Mouse (Mus musculus) B cell, adult 2 months (primary cell): ENCODE results near the gene Ppp1r13l.

Experiments
- DNase-seq, 2 experiments: peaks; one replicate each; pipeline ENCODE4 v3.0.0; 2022

The Ppp1r13l gene

GRCm38 (mm10) chr7:19359299-19359891 lies at the start of gene Ppp1r13l, which contains the start of gene Cd3eap:
TSS of gene Ppp1r13l (plus strand) at chr7:19359749.
TSS of gene Cd3eap (minus strand) at chr7:19359483.
- DNase-seq = peak; percentile 91

GRCm38 (mm10) chr7:19309884-19310641 lies 49.5 kb upstream of the Ppp1r13l start, which contains the start of gene Fosb:
TSS of gene Fosb (minus strand) at chr7:19310051.
- peak; percentile 97 to 98 for DNase-seq

- no peak for DNase-seq
These were observed 47.6 kb upstream of the Ppp1r13l start for GRCm38 (mm10) chr7:19311991-19312390.

GRCm38 (mm10) chr7:19314033-19314432 lies 45.5 kb upstream of the Ppp1r13l start:
- DNase-seq = no peak

GRCm38 (mm10) chr7:19316451-19317161 lies 42.9 kb upstream of the Ppp1r13l start:
- DNase-seq = peak; percentile 61 to 62

GRCm38 (mm10) chr7:19318201-19318600 lies 41.3 kb upstream of the Ppp1r13l start:
- DNase-seq = no peak

GRCm38 (mm10) chr7:19318676-19319075 lies 40.9 kb upstream of the Ppp1r13l start:
- peak; percentile 65 to 66 for DNase-seq

GRCm38 (mm10) chr7:19319458-19319857 lies 40.1 kb upstream of the Ppp1r13l start:
- DNase-seq = peak; percentile 82 to 84

GRCm38 (mm10) chr7:19319906-19320305 lies 39.6 kb upstream of the Ppp1r13l start:
- DNase-seq = peak; percentile 98

GRCm38 (mm10) chr7:19320637-19321036 lies 38.9 kb upstream of the Ppp1r13l start:
- DNase-seq = peak; percentile 44 to 45

- DNase-seq = peak; percentile 87 to 93
These were observed 38.1 kb upstream of the Ppp1r13l start for GRCm38 (mm10) chr7:19321464-19321863.

GRCm38 (mm10) chr7:19322489-19322888 lies 37.1 kb upstream of the Ppp1r13l start:
- peak in 1 of 2 experiments; percentile 36 for DNase-seq

- no peak for DNase-seq
These were observed 35.3 kb upstream of the Ppp1r13l start for GRCm38 (mm10) chr7:19324221-19324620.

- DNase-seq = peak; percentile 72 to 77
These were observed 34.0 kb upstream of the Ppp1r13l start for GRCm38 (mm10) chr7:19325262-19326199.

- peak; percentile 93 to 94 for DNase-seq
These were observed 33.2 kb upstream of the Ppp1r13l start for GRCm38 (mm10) chr7:19326359-19326758.

- peak; percentile 66 to 70 for DNase-seq
These were observed 32.4 kb upstream of the Ppp1r13l start for GRCm38 (mm10) chr7:19327128-19327527.

GRCm38 (mm10) chr7:19327782-19328181 lies 31.8 kb upstream of the Ppp1r13l start:
- DNase-seq = no peak

GRCm38 (mm10) chr7:19328425-19328824 lies 31.1 kb upstream of the Ppp1r13l start:
- DNase-seq = peak; percentile 60 to 66

GRCm38 (mm10) chr7:19331910-19332309 lies 27.6 kb upstream of the Ppp1r13l start:
- no peak for DNase-seq

- peak; percentile 86 to 88 for DNase-seq
These were observed 26.7 kb upstream of the Ppp1r13l start for GRCm38 (mm10) chr7:19332709-19333352.

GRCm38 (mm10) chr7:19335583-19335982 lies 24.0 kb upstream of the Ppp1r13l start:
- peak; percentile 74 to 75 for DNase-seq

GRCm38 (mm10) chr7:19337122-19337521 lies 22.4 kb upstream of the Ppp1r13l start:
- no peak for DNase-seq
